Mouse (Mus musculus) granulocyte monocyte progenitor cell, adult 5-6 weeks (primary cell): ENCODE measurements around the gene Gm10354. TPM values are rescaled to one million over a fixed set of nuclear protein-coding genes. Genes with fewer than 3 reads are reported as not detected.
"Not testable (repeated sequence)": the region's sequence is repeated elsewhere in the genome, so short reads cannot be mapped to it uniquely, and the experiment has no call there.

Experiments used
- ATAC-seq: replicated peaks from 2 replicates; pipeline ENCODE4 v1.8.0; 2016; ENCODE audit warnings: mild to moderate bottlenecking, moderate TSS enrichment, inconsistent platforms; ENCODE audit not compliant: poor library complexity, severe bottlenecking
- total RNA-seq, 2 experiments: library from RNA; stranded (forward) in 1 of 2; stranded (reverse) in 1 of 2; fragments of 200-712, 200-1000 nt in 1 of 2; fragments of >200 nt in 1 of 2; fragmentation: Nextera tagmentation in 1 of 2; gene quantifications; 2 replicates each; pipeline ENCODE4 v1.2.3; 2014 to 2017

The Gm10354 gene
- total RNA-seq, 2 experiments from 2014 or later: not detected

GRCm38 (mm10) chr5:14961502-14961901 is 17.2 kb downstream of the Gm10354 start:
- ATAC-seq: not testable (repeated sequence)

- ATAC-seq: not testable (repeated sequence)
Observed at GRCm38 (mm10) chr5:14955928-14956706, 22.6 kb downstream of the Gm10354 start.

- ATAC-seq: not testable (repeated sequence)
Observed at GRCm38 (mm10) chr5:14953587-14953986, 25.1 kb downstream of the Gm10354 start.

- not testable (repeated sequence) for ATAC-seq
Observed at GRCm38 (mm10) chr5:14952749-14953148, 26.0 kb downstream of the Gm10354 start.

GRCm38 (mm10) chr5:14951822-14952221 is 26.9 kb downstream of the Gm10354 start:
- not testable (repeated sequence) for ATAC-seq

- not testable (repeated sequence) for ATAC-seq
Observed at GRCm38 (mm10) chr5:14947482-14948198, 31.1 kb downstream of the Gm10354 start.

GRCm38 (mm10) chr5:14945524-14945923 is 33.2 kb downstream of the Gm10354 start:
- not testable (repeated sequence) for ATAC-seq

GRCm38 (mm10) chr5:14941043-14941442 is 37.7 kb downstream of the Gm10354 start:
- ATAC-seq: not testable (repeated sequence)

GRCm38 (mm10) chr5:14938329-14938728 is 40.4 kb downstream of the Gm10354 start, which contains the start of gene Speer4e:
Gene Speer4e (minus strand): TSS chr5:14938429.
- not testable (repeated sequence) for ATAC-seq

- ATAC-seq: not testable (repeated sequence)
Observed at GRCm38 (mm10) chr5:14933721-14934120, 45.0 kb downstream of the Gm10354 start.

- not testable (repeated sequence) for ATAC-seq
Observed at GRCm38 (mm10) chr5:14927047-14927446, 51.7 kb downstream of the Gm10354 start.

Other genes with a start within 250 kb of the Gm10354 start
- gene Gm9758, start 64.0 kb downstream of the Gm10354 start, total RNA-seq (2014; fragmentation: Nextera tagmentation): not detected in 2 replicates
- not detected in 2 replicates for gene Gm9758, start 64.0 kb downstream of the Gm10354 start, total RNA-seq (2017)
- not detected in 2 replicates for gene Speer4e, start 40.5 kb downstream of the Gm10354 start, total RNA-seq (2014; fragmentation: Nextera tagmentation)
- not detected in 2 replicates for gene Speer4e, start 40.5 kb downstream of the Gm10354 start, total RNA-seq (2017)
- not detected in 2 replicates for gene Gm17019, start 54.1 kb upstream of the Gm10354 start, total RNA-seq (2014; fragmentation: Nextera tagmentation)
- gene Gm17019, start 54.1 kb upstream of the Gm10354 start, total RNA-seq (2017): not detected in 2 replicates